Mouse (Mus musculus) CD4-positive helper T cell, adult 2 months (primary cell): ENCODE results near the gene Tmem189.
A peak's percentile ranks its signal among the peaks of the same experiment; 100 is the strongest.

Source experiments
- DNase-seq: peaks from one replicate; pipeline ENCODE4 v3.0.0-alpha.2; 2012; ENCODE audit warnings: low read depth, missing footprints, low spot score

Gene Tmem189

DNA sequence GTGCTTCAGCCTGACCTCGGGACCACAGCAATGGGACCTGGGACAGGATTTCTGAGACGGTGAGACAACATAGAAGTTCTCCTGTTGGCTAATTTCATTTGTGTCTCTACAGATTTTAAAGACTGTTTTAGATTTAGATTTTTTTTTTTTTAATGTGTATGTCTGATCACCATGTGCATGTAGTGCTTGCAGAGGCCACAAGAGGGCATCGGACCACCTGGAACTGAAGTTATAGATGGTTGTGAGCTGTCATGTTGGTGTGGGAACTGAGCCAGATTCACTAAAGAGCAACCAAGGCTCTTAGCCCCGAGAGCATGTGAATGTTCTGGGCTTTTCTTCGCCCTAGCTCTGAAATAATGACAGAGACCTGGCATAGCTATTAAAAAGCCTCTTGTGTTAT is 9.0 kb downstream of the Tmem189 start:
- DNase-seq, result peak; percentile 83

DNA sequence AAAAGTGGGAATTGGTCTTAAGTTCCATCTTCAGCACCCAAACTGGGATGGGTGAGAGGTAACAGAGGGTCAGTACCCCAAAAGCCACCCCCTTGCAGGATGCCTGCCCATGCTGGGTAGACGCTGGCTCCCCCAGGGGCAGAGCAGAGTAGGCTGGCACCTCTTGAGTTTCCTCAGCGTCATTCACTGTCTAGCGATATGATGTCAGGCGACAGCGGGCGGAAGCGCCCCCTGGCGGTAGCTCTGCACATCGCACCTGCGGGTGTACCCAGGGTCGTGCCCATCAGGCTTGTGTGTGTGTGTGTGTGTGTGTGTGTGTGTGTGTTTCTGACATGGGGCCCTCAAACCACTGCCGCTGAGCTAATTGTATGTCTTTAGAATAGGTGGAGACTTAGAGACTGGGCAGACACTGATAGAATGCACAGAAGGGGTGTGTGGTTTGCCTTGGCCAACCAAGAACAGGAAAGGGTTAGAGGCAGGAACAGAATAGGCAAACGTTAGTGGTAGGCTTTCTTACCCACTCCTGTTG is 9.7 kb downstream of the Tmem189 start:
- peak; percentile 91 for DNase-seq

DNA sequence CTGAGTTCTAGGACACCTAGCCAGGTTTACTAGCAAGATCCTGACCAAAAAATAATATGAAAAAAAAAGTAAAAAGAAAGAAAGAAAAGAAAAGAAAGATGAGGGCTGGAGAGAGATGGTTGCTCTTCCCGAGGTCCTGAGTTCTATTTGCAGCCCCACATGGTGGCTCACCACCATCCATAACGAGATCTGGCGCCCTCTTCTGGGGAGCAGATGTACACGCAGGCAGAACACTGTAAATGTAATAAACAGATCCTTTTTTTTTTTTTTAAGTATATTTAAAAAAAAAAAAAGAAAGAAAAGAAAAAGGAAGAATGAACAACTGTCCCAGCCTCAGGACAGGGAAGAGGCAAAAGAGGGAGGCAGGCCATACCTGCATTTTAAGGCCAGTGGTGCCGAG is 11.0 kb downstream of the Tmem189 start:
- DNase-seq, result peak; percentile 53

DNA sequence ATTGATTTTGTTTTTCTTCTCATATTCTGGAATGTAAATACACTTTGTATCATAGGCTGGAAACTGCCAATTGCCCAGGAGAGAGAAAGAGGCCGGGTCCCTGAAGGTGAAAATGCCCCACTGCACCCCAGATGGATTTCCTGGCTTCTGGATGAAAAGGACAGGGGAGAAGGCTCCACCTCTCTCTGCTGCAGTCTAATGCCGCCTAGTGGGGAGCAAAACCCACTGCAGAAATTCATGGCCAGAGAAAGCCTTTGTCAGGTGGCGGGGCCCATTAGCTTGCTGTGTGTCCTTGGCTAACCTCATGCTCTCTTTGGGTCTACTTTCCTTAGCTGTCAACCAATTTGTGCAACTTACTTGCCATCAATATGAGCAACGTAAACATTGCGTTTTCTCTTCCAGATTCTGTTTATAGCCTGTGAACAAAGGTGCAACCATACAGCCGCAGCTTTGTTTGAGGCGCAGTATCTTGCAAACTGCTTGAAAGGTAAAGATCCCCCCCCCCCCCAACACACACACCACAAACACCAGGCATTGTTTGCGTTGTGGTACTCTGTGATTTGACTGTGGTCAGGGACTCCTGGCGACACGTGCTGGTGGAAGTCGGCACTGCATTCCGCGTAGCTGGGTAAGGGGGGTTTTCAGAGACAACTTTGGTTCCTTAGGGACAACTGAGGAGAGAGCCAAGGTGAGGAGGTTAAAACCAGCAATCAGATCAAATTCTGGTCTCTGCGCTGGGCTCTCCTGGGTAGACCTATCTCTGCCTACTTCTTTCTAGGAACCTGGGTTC is 14.3 kb downstream of the Tmem189 start:
- DNase-seq, result peak; percentile 48

DNA sequence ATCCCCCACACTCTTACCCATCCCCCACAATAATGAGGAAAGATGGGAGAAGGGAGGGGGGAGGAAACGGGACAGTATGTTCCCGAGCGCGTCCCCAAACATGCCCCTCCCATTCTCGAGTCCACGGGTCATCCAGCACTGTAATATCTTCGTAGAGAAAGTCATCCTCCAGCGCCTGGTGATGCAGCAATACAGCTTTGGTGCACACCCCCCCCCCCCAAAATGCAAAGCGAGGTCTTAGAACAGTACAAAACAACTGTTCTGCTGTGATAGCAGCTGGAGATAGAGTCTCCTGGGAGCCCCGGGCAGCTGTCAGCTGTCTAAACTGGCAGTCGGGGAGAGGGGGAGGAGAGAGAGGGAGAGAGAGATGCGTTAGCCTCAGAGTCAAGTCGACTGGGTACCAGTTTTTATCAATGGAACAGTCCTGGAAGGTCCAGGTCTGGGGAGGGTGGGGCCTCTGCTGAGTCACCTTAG is 17.4 kb downstream of the Tmem189 start:
- DNase-seq, result no peak

DNA sequence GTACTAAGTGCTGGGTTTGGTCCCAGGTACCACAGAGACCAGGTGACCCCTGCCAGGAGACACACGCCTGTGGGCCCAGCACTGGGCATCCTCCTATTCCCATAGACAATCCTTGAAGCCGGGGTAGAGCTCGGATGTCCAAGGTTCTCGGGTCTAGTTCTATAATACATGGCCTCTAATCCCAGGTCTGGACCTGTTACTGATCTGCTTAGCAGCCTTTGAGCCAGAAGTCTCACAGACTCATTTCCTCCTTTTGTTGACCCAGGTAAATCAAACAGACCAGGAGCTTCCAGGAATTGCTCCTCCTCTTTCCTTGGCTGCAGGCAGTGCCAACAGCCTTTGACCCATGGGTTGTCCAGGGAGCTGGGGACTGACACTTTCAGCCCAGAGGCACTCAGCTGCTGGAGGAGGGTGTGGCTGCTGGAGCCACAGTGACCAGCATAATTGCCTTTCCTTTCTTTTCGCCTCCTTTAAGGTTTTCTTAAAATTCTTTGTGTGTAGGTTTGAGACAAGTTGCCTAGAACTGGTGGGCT is 18.5 kb downstream of the Tmem189 start:
- no peak for DNase-seq

DNA sequence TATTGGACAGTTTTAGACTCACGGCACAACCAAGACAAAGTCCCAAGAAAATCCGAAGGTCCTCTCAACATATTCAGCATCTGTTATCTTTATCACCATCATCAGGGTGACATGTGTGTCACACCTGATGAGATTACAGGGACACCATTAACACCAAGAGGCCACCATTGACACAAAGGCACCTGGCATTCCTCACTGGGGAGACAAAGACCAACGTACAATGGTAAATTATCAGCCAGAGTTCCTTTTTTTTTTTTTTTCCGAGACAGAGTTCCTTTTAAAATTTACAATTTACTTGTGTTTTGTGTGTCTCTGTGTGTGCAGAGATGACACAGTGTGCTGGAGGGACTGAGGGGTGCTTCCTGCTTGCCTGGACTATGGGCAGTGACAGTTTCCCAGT is 20.2 kb downstream of the Tmem189 start:
- DNase-seq, result no peak

DNA sequence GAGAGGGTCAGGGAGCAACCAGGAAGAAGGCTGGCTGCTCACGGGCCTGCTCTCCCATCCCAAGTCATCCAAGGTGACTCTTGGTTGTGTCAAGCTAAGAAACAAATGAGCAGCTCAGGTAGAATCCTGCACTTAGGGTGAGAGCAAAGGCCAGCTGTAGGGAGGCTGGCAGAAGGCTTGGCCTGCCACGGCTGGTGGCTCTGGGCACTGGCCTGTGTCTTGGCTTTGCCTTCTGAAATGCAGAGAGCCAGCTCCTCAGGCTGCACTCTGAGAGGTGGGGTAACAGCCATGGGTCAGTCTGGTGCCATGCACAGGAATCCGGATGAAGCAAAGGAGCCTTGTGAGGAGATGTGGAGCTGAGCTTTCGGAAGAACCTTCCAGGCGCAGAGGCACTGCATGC is 21.2 kb downstream of the Tmem189 start:
- no peak for DNase-seq

DNA sequence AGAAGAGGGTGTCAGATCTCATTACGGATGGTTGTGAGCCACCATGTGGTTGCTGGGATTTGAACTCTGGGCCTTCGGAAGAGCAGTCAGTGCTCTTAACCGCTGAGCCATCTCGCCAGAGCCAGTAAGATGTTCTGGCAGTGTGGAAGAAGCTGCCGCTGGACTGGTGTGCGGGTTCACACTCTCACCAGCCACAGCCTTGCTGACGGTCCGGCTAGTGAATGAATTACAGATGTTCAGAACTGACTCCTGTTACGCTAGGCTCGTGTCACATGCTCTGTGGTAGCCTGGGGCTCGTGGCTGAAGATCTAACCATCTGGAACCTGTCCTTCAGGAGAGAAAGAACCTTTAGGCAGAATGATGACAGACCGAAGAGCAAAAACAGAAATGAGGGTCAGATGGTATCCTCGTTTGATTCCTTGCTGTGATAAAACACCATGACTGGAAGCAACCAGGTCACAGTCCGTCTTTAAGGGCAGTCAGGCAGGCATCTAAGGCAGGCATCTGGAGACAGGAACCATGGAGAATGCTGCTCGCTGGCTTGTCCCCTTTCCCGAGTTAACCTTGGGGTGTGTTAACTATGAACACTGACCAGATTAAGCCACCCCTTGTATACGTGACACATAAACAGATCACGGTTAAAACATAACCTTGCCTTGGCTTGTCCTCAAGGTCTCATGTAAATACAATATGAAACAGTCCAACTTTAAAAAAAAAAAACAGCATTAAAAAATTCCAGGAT is 23.5 kb downstream of the Tmem189 start:
- no peak for DNase-seq

DNA sequence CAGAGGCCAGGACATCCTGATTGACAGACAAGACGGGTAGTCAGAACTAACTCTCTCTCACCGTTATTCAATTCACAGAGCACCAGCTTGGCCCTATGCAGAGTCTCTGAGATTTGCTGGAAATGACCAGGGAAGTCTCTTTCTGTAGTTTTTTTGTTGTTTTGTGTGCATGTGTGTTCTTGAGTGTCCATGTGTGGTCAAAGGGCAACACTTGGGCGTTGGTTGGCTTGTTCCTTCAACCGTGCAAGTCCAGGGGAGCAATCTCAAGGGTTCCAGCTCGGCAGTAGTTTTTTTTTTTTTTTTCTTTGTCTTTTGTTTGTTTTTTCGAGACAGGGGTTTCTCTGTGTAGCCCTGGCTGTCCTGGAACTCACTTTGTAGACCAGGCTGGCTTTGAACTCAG is 26.9 kb downstream of the Tmem189 start:
- DNase-seq, result no peak

DNA sequence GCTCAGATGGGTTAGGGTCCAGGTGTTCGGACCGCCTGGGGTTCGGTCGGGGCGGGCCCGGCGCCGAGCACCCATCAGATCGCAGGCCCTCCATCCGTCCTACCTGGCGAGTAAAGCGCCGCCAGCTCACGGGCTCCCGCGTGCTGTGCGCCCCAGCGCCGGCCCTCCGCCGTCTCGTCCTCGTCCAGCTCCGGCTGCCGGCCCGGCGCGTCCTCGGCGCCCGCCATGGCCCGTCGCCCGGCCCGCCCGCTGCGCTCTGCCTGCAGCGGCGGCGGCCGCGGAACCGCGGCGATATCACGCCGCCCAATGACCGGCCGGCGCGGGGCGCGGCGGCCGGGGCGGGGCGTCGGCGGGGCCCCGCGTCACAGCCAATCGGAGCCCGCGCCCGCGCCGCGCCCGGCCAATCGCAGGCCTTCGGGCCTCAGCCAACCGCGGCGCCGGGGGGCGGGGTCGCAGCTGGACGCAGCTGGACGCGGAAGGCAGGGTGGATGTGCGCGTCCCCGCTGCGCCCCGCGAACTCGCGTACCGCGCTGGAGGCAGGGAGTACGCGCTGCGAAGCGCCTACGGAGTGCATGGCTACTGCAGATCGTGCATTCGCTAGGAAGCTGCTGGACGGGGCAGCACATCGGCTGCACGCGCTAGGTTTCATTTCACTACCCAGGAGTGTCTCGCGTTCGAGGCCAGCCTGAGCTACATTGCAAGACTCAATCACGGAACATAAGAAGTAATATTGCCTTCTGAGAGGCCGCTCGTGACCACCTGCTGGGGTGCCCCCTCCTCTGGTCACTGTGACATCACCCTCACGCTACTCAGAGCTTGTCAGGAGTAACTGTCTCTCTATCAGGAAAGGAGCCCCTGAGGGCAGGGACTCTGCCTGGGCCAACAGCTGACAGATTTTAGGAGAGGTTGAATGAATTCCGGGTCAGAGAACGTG is 28.1 kb downstream of the Tmem189 start, which contains the start of gene Gm20431:
TSS of gene Gm20431 (minus strand) at position 227 of the 934 bp plus-strand sequence.
- peak; percentile 93 for DNase-seq

DNA sequence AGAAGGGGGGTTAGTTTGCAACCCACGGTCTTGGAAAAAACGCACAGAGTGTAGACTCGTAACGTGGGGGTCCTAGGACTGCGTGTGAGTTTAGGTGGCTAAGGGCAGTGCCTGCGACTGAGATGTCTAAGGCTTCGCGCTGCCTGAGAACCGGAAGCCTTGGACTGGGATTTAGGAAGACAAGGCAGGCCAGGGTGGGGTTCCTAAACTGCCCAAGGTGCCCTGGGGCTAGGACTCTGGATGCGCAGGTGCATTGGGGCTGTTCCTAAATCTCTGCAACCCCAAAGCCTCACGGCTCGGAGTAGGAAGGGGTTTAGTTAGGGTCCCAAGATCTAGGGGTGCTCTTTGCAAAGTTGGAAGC is 29.0 kb downstream of the Tmem189 start:
- peak; percentile 34 for DNase-seq

DNA sequence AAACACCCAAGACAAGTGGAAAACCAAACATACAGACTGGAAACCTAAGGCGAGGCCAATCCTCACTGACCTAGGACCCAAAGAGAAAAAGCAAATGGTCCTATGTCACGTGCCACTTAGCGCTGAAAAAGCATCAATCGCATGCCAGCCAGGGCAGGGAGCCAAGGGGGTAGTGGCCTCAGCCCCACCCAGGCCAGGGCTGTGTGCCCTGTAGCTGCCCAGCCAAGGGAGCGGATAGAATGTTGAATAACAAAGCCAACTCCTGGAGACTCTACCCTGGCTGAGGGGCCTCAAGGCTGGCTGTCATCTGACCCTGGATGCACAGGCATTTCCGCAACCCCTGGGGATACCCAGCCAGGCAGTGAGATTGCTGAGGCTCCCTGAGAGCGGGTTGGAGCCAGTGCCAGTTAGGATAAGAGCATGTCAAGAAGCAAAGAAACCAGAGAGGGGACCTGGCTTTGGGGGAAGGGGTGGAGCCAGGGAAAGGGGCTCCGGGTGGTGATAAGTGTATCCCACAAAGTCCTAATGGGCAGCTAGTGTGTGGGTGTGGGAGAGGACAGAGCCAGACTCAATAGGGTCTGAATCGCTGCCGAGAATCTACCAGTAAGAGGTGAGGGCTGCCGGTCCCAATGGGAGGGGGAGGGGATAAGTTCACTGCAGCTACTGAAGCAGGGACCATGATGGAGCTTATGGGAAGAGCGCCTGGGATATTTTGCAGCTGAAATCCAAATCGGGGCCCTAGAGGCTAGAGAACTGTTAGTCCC is 29.6 kb downstream of the Tmem189 start:
- DNase-seq, result no peak

DNA sequence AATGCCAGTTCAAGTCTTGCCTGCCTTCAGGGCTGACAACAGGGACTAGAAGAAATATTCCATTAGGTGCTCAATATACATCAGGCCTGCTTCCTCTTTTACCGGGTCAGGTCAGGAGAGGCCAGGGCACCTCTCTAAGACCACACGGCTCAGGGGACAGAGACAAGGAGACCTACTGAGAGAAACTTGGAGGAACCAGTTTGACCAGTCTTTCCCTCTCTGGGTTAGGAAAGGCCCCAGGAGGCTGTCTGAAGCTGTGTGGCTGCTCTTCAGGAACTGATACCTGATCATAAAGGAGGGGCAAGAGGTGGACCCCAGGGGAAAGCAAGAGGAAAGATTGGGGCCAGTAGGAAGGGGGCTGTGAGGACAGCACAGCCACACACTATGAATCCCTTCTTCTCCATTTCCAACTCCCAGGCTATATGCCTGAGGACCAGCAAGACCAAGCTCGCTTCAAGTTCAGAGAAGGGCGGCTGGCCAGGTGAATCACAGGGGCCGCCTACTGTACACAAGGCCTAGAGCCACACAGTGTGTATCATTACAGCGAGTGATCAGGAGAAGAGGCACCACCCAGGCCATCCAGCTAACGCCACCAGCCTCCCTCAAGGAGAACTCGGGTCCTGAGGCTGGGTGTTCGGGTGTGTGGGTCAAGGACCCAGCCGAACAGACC is 30.3 kb downstream of the Tmem189 start:
- DNase-seq, result no peak

DNA sequence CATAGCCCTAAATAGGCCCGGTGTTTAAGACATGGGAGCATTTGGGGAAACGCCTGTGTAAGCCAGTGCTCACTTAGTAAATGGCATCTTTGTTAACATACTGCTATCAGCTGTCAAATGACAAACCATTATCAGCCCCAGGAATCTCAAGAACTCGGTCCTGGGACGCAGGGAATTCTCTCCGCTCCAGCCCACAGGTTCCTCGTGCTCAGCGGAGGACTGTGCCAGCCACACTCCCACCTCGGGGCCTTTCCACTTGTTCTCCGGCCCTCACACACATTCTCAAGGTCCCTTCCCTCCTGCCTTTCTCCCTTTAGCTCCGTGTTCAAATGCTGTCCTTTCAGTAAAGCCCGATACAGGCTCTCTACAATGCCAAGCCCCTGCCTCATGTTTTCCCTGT is 30.9 kb downstream of the Tmem189 start:
- DNase-seq, result no peak

DNA sequence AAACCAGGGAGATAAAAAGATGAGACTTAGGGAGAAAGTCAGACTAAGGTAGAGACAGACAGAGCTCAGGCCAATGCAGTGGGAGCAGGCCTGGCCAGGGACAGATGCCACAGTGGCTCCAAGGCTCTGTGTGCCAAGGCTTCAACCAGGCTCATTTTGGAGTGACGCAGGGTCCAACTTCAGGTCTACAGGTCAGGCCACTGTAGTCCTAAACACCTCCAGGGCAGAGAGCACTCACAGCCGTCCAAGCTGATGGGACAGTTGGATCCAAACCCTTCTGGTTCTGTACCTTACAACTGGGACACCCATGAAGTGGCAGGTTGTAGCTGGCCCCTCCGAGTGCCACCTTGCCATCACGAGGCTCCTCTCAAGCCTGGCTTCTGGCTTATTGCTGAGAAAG is 31.6 kb downstream of the Tmem189 start:
- no peak for DNase-seq

DNA sequence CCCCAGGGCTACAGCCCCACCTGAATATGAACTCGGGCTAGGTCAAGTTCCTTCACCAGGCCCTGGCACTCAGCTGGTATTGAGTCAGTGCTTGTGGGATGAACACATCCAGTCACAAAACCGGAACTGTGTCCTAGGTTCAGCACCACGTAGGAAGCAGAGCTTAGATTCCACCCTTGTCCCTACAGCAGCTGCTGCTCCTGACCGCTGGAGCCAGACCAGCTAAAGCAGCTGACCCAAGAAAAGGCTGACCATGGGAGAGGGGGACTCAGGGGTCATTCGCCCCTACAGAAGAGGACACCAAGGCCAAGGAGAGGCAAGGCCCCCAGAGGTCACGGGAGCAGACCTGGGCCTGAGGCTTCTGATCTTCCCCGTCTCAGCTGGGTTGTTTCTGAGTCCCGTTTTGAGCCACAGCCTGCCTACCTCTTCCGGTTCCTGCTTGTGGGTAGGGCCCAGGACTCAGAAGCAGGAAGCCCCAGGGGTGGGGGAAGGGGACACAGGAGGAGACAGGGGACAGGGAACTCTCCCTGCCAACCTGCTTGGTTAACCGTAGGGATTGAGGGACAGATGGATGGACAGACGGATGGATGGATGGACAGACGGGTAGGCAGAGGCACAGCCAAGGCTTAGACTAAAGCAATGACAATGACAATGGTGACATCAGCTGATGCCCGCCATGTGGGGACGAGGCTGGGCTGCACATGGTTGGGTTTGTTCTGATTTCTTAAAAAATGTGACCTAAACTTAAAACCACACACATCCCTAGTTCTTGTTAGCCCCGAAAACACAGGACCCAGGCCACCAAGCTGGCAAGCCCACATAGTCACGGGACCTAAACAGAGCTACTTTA is 32.8 kb downstream of the Tmem189 start:
- peak; percentile 88 for DNase-seq

DNA sequence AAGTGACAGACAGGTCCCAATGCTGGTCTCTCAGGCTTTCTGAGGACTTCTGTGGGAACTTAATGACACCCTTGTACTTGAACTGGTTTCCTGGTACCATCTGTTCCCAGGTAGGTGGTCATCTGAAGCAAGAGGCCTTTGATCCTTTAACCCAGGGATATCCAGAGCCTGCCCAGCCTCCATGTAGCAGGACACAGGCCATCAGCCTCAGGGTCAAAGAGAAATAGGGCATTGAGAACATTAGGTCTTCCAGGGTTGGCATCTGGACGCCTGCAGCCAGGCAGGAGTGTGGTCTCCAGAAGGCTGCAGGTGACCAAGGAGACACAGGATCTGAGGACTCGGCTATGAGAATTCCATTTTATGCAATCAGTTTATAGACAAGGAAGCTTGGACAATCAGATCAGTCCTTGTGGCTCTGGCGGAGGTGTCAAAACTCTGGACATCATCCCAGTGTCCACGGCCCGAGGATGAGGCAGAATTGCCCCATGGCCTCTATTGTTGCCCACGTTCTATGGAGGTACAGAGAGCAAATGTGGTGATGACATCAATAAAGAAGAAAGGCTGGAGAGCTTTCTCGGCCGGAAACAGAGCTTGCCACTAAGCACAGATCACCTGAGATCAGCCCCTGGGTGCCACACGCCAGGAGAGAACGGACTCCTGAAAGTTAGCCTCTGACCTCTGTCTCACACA is 34.6 kb downstream of the Tmem189 start:
- DNase-seq, result no peak

DNA sequence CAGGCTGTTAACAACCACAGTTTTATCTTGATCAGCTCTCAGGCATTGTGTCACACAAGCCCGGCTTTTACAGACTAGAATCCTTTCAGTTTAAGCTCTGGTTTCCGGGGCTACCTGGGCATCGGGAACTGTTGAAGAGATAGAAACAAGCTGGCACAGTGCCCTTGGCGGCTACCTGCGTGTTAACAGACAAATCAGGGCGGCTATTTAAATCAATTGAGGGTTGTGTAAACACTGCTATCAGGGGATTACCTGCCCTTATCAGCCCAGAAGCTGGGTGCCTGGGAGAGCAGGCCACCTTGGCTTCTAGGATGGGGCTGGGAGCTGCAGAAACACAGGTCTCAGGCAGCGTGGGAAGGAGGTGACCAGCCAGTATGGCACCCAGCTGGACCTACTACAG is 36.9 kb downstream of the Tmem189 start:
- DNase-seq, result no peak
